Mouse (Mus musculus) liver, embryonic 11.5 days (tissue): Measurements from ENCODE around the gene Stpg4. TPM values are rescaled to one million over a fixed set of nuclear protein-coding genes. Genes with fewer than 3 reads are reported as not detected.

Experiments used
- ATAC-seq: fragments of 200-750 bp; cut with Nextera tagmentation; replicated peaks from 2 replicates; pipeline ENCODE4 v1.8.0; 2017; ENCODE audit warnings: moderate number of reproducible peaks, mild to moderate bottlenecking, moderate TSS enrichment, moderate library complexity; ENCODE audit not compliant: low FRiP score
- DNase-seq: peaks from one replicate; pipeline ENCODE4 v3.0.0-alpha.2; 2017; ENCODE audit warnings: low spot score
- H3K27ac ChIP-seq: fragments of 300-500 bp; sonication (generic); 2 replicates; pipeline ENCODE4 v1.5.1; 2014; ENCODE audit warnings: mild to moderate bottlenecking, low read depth, low read length, control low read depth
- H3K27me3 ChIP-seq: fragments of 300-500 bp; sonication (generic); replicated peaks from 2 replicates; pipeline ENCODE4 v1.6.1; 2014; ENCODE audit warnings: low read length, mixed read lengths; ENCODE audit not compliant: control insufficient read depth, insufficient read depth
- H3K36me3 ChIP-seq: fragments of 300-500 bp; sonication (generic); 2 replicates; pipeline ENCODE4 v1.6.1; 2014; ENCODE audit warnings: mild to moderate bottlenecking, low read length, moderate library complexity, mixed read lengths; ENCODE audit not compliant: control insufficient read depth, insufficient read depth
- H3K4me1 ChIP-seq: fragments of 300-500 bp; sonication (generic); replicated peaks from 2 replicates; pipeline ENCODE4 v1.6.1; 2014; ENCODE audit warnings: low read length, mixed read lengths; ENCODE audit not compliant: control insufficient read depth, insufficient read depth
- H3K4me2 ChIP-seq: fragments of 300-500 bp; sonication (generic); 2 replicates; pipeline ENCODE4 v1.6.1; 2014; ENCODE audit warnings: mild to moderate bottlenecking, control low read depth, moderate library complexity
- H3K4me3 ChIP-seq: fragments of 300-500 bp; sonication (generic); 2 replicates; pipeline ENCODE4 v1.5.1; 2014; ENCODE audit warnings: low read depth, low read length, control low read depth
- H3K9ac ChIP-seq: fragments of 300-500 bp; sonication (generic); 2 replicates; pipeline ENCODE4 v1.6.1; 2014; ENCODE audit warnings: low read depth, low read length, control low read depth
- H3K9me3 ChIP-seq: fragments of 300-500 bp; sonication (generic); 2 replicates; pipeline ENCODE4 v1.6.1; 2016; ENCODE audit warnings: low read length, inconsistent platforms, mixed read lengths; ENCODE audit not compliant: control insufficient read depth
- WGBS: fragments of 180-500 bp; shearing (Covaris S2); extraction: QIAGEN DNeasy Blood & Tissue Kit; methylation state at CpG from one replicate; pipeline ENCODE4 v1.1.7; 2014; 5-methylcytosine and 5-hydroxymethylcytosine counted together
- polyA plus RNA-seq: library from polyadenylated mRNA; unstranded; fragments of >200 nt; fragmentation: Nextera tagmentation; extraction: Ambion mirVana; gene quantifications from 2 replicates; pipeline ENCODE4 v1.2.1, GENCODE M21; 2014

The Stpg4 gene
- polyA plus RNA-seq, 1 experiment from 2014 or later = not detected

GRCm38 (mm10) chr17:87403462-87403861 is 24.1 kb downstream of the Stpg4 start:
- H3K4me3 ChIP-seq = no peak overlapping the region
- no peak overlapping the region for H3K4me2 ChIP-seq
- no peaks in the 10 kb centered on the region for H3K9me3 ChIP-seq
- no peak overlapping the region for H3K9ac ChIP-seq
- ATAC-seq = no peak; the same call in 1 of the 2 replicates
- no peaks in the 10 kb centered on the region for H3K36me3 ChIP-seq
- DNase-seq = no peak
- 0 out of 2 replicates have a peak, but pooled peaks cover 2% of the 10 kb centered on the region for H3K4me1 ChIP-seq
- H3K27me3 ChIP-seq = no peaks in the 10 kb centered on the region
- H3K27ac ChIP-seq = no peak overlapping the region
- WGBS = 76% methylated on average over 4 of the region's 4 CpGs

GRCm38 (mm10) chr17:87402444-87402843 is 25.1 kb downstream of the Stpg4 start:
- ATAC-seq = no peak

GRCm38 (mm10) chr17:87397088-87397487 is 30.5 kb downstream of the Stpg4 start:
- H3K4me1 ChIP-seq = peaks cover 4% of the 10 kb centered on the region
- H3K27me3 ChIP-seq = no peaks in the 10 kb centered on the region
- no peaks in the 10 kb centered on the region for H3K36me3 ChIP-seq
- H3K9ac ChIP-seq = no peak overlapping the region
- H3K4me2 ChIP-seq = no peak overlapping the region
- H3K4me3 ChIP-seq = no peak overlapping the region
- no peaks in the 10 kb centered on the region for H3K9me3 ChIP-seq
- 75% methylated on average over 11 of the region's 11 CpGs for WGBS
- ATAC-seq (no peak), DNase-seq (no peak)
- H3K27ac ChIP-seq = no peak overlapping the region

More at GRCm38 (mm10) chr17:87402444-87402843, 25.1 kb downstream of the Stpg4 start:
- Histone ChIP-seq H3K36me3 (no peaks in the 10 kb centered on the region), H3K9me3 (no peaks in the 10 kb centered on the region), H3K4me2 (no peak overlapping the region), H3K27me3 (no peaks in the 10 kb centered on the region), H3K4me1 (0 out of 2 replicates have a peak, but pooled peaks cover 2% of the 10 kb centered on the region), H3K4me3 (no peak overlapping the region), H3K27ac (no peak overlapping the region), H3K9ac (no peak overlapping the region)
- DNase-seq = no peak
- WGBS = 80% methylated on average over 11 of the region's 11 CpGs

GRCm38 (mm10) chr17:87391242-87391641 is 36.3 kb downstream of the Stpg4 start:
- Histone ChIP-seq H3K27me3 (no peaks in the 10 kb centered on the region), H3K4me3 (no peak overlapping the region), H3K9me3 (no peaks in the 10 kb centered on the region), H3K9ac (no peak overlapping the region), H3K4me1 (peaks cover 2% of the 10 kb centered on the region), H3K36me3 (no peaks in the 10 kb centered on the region), H3K27ac (no peak overlapping the region), H3K4me2 (no peak overlapping the region)
- 73% methylated on average over 7 of the region's 7 CpGs for WGBS
- no peak for ATAC-seq
- no peak for DNase-seq

- Histone ChIP-seq H3K36me3 (no peaks in the 10 kb centered on the region), H3K4me2 (no peak overlapping the region), H3K9me3 (no peaks in the 10 kb centered on the region), H3K9ac (no peak overlapping the region), H3K27ac (no peak overlapping the region), H3K4me3 (no peak overlapping the region), H3K27me3 (no peaks in the 10 kb centered on the region), H3K4me1 (no peaks in the 10 kb centered on the region)
- 46% methylated on average over 4 of the region's 5 CpGs for WGBS
- no peak for ATAC-seq
- DNase-seq = no peak
Observed at GRCm38 (mm10) chr17:87387068-87387467, 40.5 kb downstream of the Stpg4 start.

- Histone ChIP-seq H3K9me3 (no peaks in the 10 kb centered on the region), H3K27me3 (no peaks in the 10 kb centered on the region), H3K4me1 (no peaks in the 10 kb centered on the region), H3K4me3 (no peak overlapping the region), H3K9ac (no peak overlapping the region), H3K36me3 (no peaks in the 10 kb centered on the region), H3K4me2 (no peak overlapping the region), H3K27ac (no peak overlapping the region)
- no peak for DNase-seq
- ATAC-seq = no peak
- 78% methylated on average over 3 of the region's 3 CpGs for WGBS
Observed at GRCm38 (mm10) chr17:87385835-87386234, 41.7 kb downstream of the Stpg4 start.

- H3K4me3 ChIP-seq = no peak overlapping the region
- H3K4me2 ChIP-seq = no peak overlapping the region
- peaks cover 23% of the 10 kb centered on the region for H3K4me1 ChIP-seq
- WGBS = 86% methylated on average over 9 of the region's 9 CpGs
- H3K27me3 ChIP-seq = no peaks in the 10 kb centered on the region
- H3K27ac ChIP-seq = no peak overlapping the region
- no peaks in the 10 kb centered on the region for H3K9me3 ChIP-seq
- no peak for ATAC-seq
- H3K36me3 ChIP-seq = no peaks in the 10 kb centered on the region
- no peak overlapping the region for H3K9ac ChIP-seq
- DNase-seq = no peak
Observed at GRCm38 (mm10) chr17:87380681-87381080, 46.9 kb downstream of the Stpg4 start.

- H3K4me2 ChIP-seq = no peak overlapping the region
- no peak overlapping the region for H3K27ac ChIP-seq
- no peaks in the 10 kb centered on the region for H3K27me3 ChIP-seq
- H3K4me3 ChIP-seq = no peak overlapping the region
- H3K4me1 ChIP-seq = peaks cover 27% of the 10 kb centered on the region
- DNase-seq (no peak), ATAC-seq (no peak)
- no peak overlapping the region for H3K9ac ChIP-seq
- WGBS = 60% methylated on average over 10 of the region's 10 CpGs
- H3K9me3 ChIP-seq = no peaks in the 10 kb centered on the region
- H3K36me3 ChIP-seq = no peaks in the 10 kb centered on the region
Observed at GRCm38 (mm10) chr17:87379821-87380220, 47.7 kb downstream of the Stpg4 start.

- DNase-seq = no peak
- H3K36me3 ChIP-seq = no peaks in the 10 kb centered on the region
- no peak overlapping the region for H3K4me2 ChIP-seq
- ATAC-seq = no peak
- no peaks in the 10 kb centered on the region for H3K27me3 ChIP-seq
- peaks cover 27% of the 10 kb centered on the region for H3K4me1 ChIP-seq
- H3K27ac ChIP-seq = no peak overlapping the region
- H3K9me3 ChIP-seq = no peaks in the 10 kb centered on the region
- H3K4me3 ChIP-seq = no peak overlapping the region
- 81% methylated on average over 11 of the region's 11 CpGs for WGBS
- no peak overlapping the region for H3K9ac ChIP-seq
Observed at GRCm38 (mm10) chr17:87379160-87379624, 48.3 kb downstream of the Stpg4 start.
